Mouse (Mus musculus): ENCODE results near the gene Nfic.
A peak's percentile ranks its signal among the peaks of the same experiment; 100 is the strongest.

Gene Nfic

GRCm38 (mm10) chr10:81401205-81401520 lies 54.3 kb downstream of the Nfic start:
- no peak for DNase-seq

DNA sequence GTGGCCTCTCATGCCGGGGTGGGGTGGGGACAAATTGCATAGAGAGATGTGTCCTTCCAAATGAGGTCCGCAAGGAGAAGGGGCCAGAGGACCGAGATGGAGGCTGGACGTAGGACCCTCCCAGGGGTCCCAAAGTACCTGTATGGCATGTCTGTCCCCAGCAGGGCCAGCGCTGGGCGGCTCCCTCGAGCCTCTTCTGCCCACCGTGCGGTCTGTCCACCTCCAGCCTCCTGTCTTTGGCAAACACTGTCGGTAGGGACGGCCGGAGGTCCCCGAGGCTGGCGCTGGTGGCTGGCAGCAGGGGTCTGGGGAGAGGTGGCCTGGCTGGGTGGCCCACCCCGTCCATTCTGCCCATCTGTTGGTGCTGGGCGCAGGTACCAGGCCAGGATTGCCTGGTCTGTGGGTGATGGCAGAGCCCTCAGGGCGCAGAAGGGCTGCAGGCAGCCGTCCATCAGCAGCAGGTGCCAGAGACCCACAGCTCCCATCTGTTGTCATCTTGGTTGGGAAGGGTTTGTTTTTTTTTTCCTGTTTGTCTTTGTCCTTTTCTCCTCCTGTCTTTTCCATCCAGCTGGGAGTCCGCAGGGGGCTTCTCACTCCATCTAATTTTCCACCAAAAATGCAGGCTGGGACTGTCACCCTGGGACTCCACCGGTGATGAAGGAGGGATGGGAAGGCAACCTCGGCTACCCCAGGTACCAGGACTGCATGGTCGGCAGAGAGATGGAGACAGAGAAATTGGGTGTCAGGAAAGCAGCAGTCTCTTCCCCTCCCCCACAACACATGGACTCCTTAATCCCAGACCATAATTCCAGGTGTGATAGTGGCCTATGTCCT lies 54.8 kb downstream of the Nfic start:
- no peak for DNase-seq

- DNase-seq = no peak
These were observed 55.6 kb downstream of the Nfic start for GRCm38 (mm10) chr10:81399798-81400308.

DNA sequence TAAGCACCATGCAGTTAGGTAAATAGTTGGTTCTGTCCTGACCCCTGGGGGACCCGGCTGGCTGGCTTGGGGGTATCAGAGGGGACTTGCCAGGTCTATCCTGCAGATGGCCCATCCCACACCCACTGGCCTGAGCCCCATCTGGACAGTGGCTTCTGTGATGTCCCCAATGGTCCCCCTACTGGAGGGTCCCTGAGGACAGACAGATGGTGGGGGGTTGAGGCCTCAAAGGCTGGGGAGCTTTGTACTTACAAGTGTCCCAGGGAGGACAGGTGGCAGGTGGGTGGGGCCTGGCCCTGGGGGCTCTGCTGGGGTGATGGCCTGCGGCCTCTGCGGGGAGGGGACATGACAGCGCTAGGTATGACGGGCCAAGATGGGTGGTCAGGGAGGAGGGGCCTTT lies 56.1 kb downstream of the Nfic start:
- no peak for DNase-seq

- peak; percentile 54 for DNase-seq
These were observed 58.7 kb downstream of the Nfic start for GRCm38 (mm10) chr10:81396749-81397148.

DNA sequence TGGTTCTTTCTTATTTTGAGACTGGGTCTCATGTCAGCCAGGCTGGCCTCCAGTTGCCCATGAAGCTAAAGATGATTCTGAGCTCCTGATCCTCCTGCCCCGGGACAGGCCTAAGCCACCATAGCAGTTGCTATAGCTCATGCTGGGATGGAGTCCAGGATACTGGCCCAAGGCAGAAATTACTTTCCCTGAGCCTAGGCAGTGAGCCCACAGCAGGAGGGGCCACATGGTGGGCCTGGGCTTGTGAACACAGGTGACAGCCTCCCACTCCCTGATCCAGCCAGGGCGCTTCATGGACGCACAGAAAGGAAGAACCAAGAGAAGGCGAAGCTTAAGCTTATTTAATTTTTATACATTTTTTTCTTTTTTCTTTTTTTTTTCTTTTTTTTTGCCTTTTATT lies 59.6 kb downstream of the Nfic start:
- DNase-seq = no peak

DNA sequence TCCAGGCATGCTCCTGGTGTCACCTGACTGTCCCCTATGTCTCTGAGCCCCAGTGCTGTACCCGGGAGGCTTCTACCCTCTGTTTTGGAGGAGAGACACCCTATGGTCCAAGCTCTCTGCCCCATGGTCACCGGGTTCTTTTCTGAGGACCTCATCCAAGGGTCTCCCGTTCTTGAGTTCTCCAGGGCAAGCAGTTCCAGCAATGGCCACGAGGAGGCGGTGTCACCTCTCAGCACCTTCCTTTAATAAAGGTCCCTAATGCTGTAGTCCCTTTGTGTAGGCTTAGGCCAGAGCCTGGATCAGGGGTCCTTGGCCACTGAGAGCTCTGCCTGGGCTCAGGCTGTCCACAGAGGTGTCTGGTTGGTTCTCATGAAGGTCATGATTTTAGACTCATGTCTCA lies 60.3 kb downstream of the Nfic start:
- DNase-seq = peak; percentile 89

DNA sequence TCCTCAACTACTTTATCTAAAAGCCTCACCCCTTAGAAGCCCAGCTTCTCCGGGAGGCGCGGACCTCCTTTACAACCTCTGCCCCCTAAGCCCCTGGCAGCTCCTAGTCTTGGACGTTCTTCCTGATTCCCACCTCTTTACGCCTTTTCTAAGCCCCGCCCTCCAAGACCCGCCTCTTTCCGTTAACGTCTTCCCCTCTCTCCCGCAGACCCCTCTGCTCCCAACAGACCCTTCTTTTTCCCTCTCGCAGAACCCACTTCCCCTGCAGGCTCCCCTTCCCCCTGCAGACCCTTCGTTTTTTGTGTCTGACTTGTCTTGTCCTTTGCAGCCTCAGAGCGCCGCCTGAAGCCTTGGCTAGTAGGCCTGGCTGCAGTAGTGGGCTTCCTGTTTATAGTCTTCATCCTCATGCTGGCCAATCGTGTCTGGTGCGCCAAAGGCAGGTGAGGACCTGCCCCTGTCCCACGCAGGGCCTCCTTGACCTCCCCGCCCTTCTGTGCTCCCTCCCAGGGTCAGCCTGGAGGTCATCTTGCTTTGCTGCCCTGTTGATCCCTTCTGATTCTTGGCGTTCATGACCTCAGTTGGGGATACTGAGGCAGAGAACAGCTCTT lies 61.9 kb downstream of the Nfic start:
- DNase-seq = peak; percentile 73

DNA sequence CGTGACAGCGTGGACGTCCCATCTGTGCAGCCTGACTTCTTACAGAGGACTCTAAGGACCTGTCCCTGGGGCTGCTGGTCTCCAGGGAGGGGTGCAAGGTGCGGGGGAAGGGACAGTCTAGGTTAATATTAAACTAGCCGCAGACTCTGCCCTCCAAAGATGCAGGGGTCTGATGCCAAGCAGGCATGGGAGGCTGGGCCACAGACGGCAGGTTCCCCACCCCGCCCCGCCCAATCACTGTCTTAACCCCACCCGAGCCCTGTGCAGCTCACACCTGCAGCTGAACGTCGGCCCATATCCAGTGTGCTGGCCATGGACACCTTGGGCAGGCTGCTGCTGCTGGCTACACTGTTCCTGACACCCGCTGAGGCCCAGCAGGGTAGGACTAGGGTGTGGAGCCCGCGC lies 62.7 kb downstream of the Nfic start, which contains the start of gene Smim24:
TSS of gene Smim24 (plus strand) at position 271 of the 405 bp plus-strand sequence.
- DNase-seq = no peak

GRCm38 (mm10) chr10:81392270-81392669 lies 63.2 kb downstream of the Nfic start:
- DNase-seq = no peak

GRCm38 (mm10) chr10:81390678-81390965 lies 64.8 kb downstream of the Nfic start:
- DNase-seq = no peak

- peak; percentile 84 for DNase-seq
These were observed 65.4 kb downstream of the Nfic start for GRCm38 (mm10) chr10:81389801-81390677.

DNA sequence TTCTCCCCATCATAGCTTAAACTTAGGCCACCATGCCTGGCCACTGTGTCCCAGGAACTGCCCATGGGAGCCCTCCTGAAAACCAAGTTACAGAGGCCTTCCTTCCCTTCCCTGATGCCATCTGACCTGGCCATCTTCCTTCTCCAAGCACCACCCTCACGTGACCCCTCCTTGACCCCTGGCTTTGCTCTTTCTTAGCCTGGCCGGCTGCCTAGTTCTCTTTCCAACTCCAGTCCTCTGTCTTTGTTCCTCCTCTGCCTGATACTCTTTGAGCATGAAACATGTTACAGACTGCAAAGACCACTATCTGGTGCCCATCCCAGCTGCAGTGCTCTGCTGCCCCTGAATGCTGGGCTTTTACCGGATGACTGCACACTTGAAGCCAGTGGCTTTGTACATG lies 66.1 kb downstream of the Nfic start:
- DNase-seq = no peak

DNA sequence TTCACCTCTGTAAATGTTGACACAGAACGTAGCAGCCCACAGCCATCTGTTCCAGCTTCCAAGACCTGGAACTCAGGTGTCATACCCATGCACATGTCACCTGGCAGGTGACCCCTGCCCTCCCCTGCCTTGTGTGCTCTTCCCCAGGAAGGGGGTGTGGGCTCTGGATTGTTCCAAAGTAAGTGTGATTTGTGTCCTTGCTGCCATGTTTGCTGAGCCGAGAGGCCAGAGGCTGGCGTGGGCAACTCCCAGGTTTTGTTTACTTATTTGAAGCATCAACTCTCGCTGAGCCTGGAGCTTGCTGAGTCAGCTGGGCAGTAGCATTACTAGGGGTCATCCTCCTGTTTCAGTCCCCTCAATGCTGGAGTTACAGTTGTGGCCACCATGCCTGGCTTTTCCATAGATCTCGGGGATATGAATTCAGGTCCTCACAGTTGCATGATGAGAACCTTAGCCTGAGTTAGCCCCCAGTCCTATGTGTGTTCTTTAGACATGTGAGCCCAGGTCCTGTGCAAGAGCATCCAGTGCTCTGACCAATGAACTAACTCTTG lies 66.9 kb downstream of the Nfic start, which contains the start of gene Gm48552:
TSS of gene Gm48552 (plus strand) at position 501 of the 551 bp plus-strand sequence.
- no peak for DNase-seq

- no peak for DNase-seq
These were observed 67.7 kb downstream of the Nfic start for GRCm38 (mm10) chr10:81387716-81388115.

GRCm38 (mm10) chr10:81385603-81386306 lies 69.7 kb downstream of the Nfic start:
- DNase-seq = no peak

GRCm38 (mm10) chr10:81384605-81384982 lies 70.8 kb downstream of the Nfic start:
- no peak for DNase-seq

DNA sequence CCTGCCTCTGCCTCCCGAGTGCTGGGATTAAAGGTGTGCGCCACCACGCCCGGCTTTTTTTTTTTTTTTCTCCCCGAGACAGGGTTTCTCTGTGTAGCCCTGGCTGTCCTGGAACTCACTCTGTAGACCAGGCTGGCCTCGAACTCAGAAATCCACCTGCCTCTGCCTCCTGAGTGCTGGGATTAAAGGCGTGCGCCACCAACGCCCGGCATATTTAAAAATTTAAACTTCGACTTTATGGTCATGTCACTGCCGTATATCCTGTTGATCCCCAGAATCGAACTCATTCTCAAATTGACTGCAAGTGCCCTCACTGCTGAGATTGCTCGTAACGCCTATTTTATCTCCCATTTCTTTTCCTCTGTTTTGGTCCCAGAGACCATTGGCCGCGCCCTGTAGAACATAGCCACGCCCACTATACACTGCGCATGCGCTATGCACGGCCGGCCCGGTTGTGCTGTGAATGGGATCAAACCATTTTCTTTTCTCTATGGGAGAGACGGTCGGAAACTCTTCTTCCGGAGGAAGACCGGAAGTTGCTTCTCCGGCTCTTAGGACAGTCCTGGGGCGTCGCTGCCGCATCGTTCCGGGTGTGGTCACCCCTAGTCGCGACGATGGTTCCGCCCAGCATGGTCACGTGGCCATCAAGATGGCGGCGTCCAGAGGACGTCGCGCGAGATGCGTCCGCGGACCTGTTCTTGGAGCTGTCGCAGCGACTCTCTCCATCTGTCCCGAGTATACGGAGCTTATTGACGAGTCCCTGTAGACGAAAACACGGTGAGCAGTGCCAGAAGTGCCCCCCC lies 71.4 kb downstream of the Nfic start, which contains the start of the genes Dohh and Gm48551:
TSS of gene Dohh (plus strand) at position 627 of the 803 bp plus-strand sequence.
TSS of gene Gm48551 (plus strand) at position 665 of the 803 bp plus-strand sequence.
- peak; percentile 99 for DNase-seq

DNA sequence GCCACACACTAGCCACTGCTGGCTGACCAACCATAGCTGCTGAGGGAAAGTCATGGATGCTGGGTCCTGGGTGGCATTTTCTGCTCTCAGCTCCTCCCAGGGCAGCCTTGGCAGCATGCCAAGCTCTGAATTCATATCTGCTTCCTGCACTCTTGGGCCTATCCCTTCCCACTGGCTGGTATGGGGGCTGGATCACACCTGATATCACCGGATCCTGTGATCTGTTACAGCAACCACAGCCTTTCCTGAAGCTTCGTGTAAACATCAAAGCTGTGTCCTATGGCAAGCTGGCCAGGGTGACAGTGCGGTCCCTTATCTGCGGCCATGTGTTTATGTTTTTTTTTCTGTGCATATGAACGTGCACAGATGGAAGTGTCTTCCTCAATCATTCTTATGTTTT lies 73.4 kb downstream of the Nfic start:
- DNase-seq = no peak

- DNase-seq = no peak
These were observed 75.5 kb downstream of the Nfic start for GRCm38 (mm10) chr10:81379809-81380378.

GRCm38 (mm10) chr10:81379183-81379553 lies 76.3 kb downstream of the Nfic start:
- no peak for DNase-seq
